Mouse (Mus musculus): ENCODE measurements around the gene Uhmk1. TPM values are rescaled to one million over a fixed set of nuclear protein-coding genes. Genes with fewer than 3 reads are reported as not detected.

The Uhmk1 gene
- polyA plus RNA-seq, 1 experiment from 2014 or later: 7.7 TPM

DNA sequence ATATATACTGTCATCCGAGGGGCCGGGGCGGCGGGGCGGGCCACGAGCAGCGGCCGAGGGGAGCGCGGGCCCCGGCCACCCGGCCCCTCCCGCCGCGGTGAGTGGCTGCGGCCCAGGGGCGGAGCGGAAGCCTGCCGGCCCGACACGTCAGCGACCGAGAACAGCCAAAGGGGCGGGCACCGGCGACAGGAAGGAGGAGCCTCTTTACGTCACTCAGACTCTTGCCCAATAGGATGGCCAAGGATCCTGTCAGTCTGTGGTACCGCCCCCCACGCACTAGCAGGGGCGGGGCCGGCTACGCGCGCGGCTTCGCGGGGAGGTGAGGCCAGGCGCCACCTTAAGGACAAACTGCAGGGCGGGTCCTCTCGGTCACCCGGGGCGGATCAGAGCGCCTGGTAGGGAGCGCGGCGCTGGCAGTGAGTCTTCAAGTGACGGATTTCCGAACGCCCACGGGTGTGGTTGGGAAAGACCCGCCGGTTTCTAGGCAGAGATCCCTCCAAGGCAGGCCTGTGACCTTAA is 40.3 kb downstream of the Uhmk1 start, which contains the start of gene Uap1:
Gene Uap1 (minus strand): TSS at position 144 of the 519 bp plus-strand sequence.
- Histone ChIP-seq H3K9ac (replicated peaks) (peak within 1 kb of the TSS; percentile 86), H3K27ac (peak within 1 kb of the TSS; percentile 86), H3K36me3 (no peaks in the 10 kb centered on the region), H3K4me3 (replicated peaks) (peak within 1 kb of the TSS; percentile 74), H3K4me2 (peak within 1 kb of the TSS; percentile 73), H3K4me1 (replicated peaks) (peaks cover 12% of the 10 kb centered on the region), H3K27me3 (no peaks in the 10 kb centered on the region), H3K9me3 (no peaks in the 10 kb centered on the region)
- WGBS: under 1% methylated on average over 51 of the region's 52 CpGs
- ATAC-seq (ENCODE audit: insufficient number of reproducible peaks, insufficient read depth, low FRiP score, low TSS enrichment, low read depth): peak; percentile 98

DNA sequence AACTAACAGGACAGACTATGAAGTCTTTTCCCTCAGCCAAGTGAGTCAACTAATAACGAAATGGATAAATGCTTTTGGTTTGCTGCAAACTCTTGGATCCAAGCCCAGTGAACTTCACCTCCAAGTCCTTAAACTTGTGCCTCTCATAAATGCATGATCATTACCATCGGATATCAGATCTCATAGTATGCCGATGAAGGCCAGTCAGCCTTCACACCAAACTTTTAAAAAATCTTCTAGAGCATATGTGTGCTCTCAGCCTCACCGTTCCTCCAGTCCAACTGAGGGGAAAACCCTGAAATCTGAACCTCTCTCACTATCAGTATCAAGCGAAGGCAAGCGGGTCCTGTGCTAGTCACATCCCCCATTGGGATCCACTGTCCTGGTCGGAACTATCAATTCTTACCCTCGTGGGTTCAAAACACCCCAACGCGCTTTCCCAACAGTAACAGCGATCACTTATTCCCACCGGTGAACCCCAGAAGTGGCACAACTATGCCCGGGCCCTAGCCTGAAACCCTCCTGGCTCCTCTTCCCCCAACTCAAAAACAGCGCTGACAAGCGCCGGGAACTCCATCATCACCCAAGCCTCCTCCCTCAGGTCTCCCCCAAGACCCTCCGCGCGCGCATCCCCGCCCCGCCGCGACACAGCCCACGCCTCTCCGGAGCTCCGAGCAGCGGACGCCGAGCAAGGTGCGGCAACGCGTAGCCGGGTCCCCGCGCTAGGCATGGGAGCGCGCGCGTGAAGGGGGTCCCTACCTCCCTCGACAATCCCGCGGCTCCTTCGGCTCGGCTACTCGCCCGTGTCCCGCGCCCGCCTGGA is 41.0 kb downstream of the Uhmk1 start:
- peak overlapping the region; percentile 86 for H3K9ac ChIP-seq (replicated peaks)
- H3K9me3 ChIP-seq: no peaks in the 10 kb centered on the region
- H3K36me3 ChIP-seq: no peaks in the 10 kb centered on the region
- H3K4me1 ChIP-seq (replicated peaks): peaks cover 12% of the 10 kb centered on the region
- H3K27me3 ChIP-seq: no peaks in the 10 kb centered on the region
- peak overlapping the region; percentile 73 for H3K4me2 ChIP-seq
- 1% methylated on average over 50 of the region's 50 CpGs for WGBS
- no peak; the same call in none of the 2 replicates for ATAC-seq (ENCODE audit: insufficient number of reproducible peaks, insufficient read depth, low FRiP score, low TSS enrichment, low read depth)
- peak overlapping the region; percentile 74 for H3K4me3 ChIP-seq (replicated peaks)
- H3K27ac ChIP-seq: peak overlapping the region; percentile 86

DNA sequence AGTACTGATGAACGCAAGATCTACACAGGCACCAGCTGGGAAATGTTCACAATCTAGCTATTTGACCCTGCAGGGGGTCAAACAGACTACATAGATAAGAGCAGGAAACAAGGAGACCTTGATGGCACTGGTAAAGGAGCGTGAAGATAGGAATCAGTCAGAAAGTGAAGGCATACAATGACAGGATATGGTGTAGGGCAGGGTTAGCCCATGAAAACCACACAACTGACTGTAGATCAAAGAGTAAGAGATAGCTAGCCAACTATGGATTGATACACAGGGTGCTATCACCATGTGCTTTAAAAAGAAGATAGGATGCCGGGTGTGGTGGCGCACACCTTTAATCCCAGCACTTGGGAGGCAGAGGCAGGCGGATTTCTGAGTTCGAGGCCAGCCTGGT is 47.4 kb downstream of the Uhmk1 start:
- no peak overlapping the region for H3K9ac ChIP-seq (replicated peaks)
- no peak for ATAC-seq (ENCODE audit: insufficient number of reproducible peaks, insufficient read depth, low FRiP score, low TSS enrichment, low read depth)
- no peak overlapping the region for H3K27ac ChIP-seq
- H3K27me3 ChIP-seq: no peaks in the 10 kb centered on the region
- peaks cover 26% of the 10 kb centered on the region for H3K36me3 ChIP-seq
- no peaks in the 10 kb centered on the region for H3K9me3 ChIP-seq
- H3K4me2 ChIP-seq: no peak overlapping the region
- H3K4me3 ChIP-seq (replicated peaks): no peak overlapping the region
- H3K4me1 ChIP-seq (replicated peaks): peaks cover under 1% of the 10 kb centered on the region; the same call in 1 of the 2 replicates
- 93% methylated on average over 6 of the region's 6 CpGs for WGBS

DNA sequence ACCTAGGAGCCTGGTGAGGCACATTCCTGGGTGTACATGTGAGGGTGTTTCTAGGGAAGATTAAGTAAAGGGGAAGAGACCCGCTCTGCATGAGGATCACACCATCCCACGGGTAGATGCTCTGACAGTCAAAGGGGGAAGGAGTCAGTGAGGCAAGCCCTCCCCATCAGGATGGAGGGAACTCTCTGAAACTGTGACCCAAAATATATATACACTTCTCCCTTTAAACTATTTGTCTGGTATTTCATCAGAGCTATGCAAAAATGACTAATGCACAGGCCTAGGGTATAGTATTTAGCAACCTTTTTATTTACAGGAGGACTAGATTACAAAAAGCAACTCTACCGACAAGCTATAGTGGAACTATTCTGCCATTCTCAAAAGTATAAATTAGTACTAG is 50.3 kb downstream of the Uhmk1 start:
- H3K4me2 ChIP-seq: no peak overlapping the region
- H3K27me3 ChIP-seq: no peaks in the 10 kb centered on the region
- 91% methylated on average over 3 of the region's 3 CpGs for WGBS
- H3K36me3 ChIP-seq: peaks cover 47% of the 10 kb centered on the region
- no peak for ATAC-seq (ENCODE audit: insufficient number of reproducible peaks, insufficient read depth, low FRiP score, low TSS enrichment, low read depth)
- H3K4me3 ChIP-seq (replicated peaks): no peak overlapping the region
- H3K4me1 ChIP-seq (replicated peaks): no peaks in the 10 kb centered on the region
- no peak overlapping the region for H3K27ac ChIP-seq
- no peak overlapping the region for H3K9ac ChIP-seq (replicated peaks)
- no peaks in the 10 kb centered on the region for H3K9me3 ChIP-seq

DNA sequence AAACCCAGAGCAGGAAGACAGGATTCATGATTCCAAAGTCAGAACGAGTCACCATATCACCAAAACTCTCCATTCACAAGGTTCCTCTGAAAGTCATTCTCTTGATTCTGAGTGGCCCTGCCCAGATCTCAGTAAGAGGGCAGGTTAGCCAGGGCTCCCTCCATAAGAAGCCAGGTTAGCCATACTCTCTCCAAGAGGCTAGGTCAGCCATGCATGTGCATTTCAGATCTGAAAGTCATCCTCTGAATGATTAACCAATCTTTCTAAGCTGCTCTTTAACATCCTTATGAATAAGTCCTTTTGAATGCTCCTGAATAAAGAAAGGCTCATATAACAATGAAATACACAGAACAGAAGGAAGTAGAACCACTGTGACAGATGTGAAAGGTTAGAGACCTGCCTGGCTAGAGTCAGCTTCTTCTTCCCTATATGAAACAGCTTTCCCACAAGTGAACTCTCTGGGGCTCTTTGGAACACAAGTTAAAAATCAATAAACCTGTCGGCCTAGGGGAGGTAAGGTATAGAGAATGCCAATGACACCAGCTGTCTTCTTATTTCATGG is 51.1 kb downstream of the Uhmk1 start:
- WGBS: 85% methylated on average over 2 of the region's 2 CpGs
- Histone ChIP-seq H3K4me2 (no peak overlapping the region), H3K4me1 (replicated peaks) (no peaks in the 10 kb centered on the region), H3K9ac (replicated peaks) (no peak overlapping the region), H3K27me3 (no peaks in the 10 kb centered on the region), H3K9me3 (no peaks in the 10 kb centered on the region), H3K4me3 (replicated peaks) (no peak overlapping the region), H3K36me3 (peaks cover 47% of the 10 kb centered on the region), H3K27ac (no peak overlapping the region)
- ATAC-seq (ENCODE audit: insufficient number of reproducible peaks, insufficient read depth, low FRiP score, low TSS enrichment, low read depth): no peak

DNA sequence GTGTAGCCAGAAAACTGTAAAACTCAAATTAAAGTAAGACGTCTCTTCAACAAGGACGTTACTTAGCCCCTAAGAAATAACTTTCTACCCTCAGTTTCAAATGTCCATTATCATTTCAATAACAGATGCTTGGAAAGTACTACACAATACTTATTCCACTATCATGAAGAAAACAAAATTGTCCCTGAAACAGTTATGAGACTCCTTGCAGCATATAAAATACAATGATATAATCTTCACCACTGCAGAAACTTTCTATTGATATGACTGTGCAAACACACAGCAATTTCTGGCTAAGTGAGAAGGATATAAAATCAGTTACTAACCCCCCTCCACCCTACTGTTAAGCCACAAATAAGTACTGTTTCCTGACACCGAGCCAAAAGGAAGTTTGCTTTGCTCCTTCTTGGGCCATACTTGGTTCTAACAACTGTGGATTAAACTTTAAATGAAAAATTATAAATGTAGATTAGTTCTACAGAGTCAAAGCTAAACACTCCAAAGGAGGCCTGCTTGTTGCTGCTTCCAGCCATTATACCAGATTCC is 51.7 kb downstream of the Uhmk1 start:
- H3K4me2 ChIP-seq: no peak overlapping the region
- no peaks in the 10 kb centered on the region for H3K4me1 ChIP-seq (replicated peaks)
- H3K4me3 ChIP-seq (replicated peaks): no peak overlapping the region
- H3K27ac ChIP-seq: no peak overlapping the region
- ATAC-seq (ENCODE audit: insufficient number of reproducible peaks, insufficient read depth, low FRiP score, low TSS enrichment, low read depth): no peak
- WGBS: 88% methylated on average over 3 of the region's 3 CpGs
- H3K9ac ChIP-seq (replicated peaks): no peak overlapping the region
- peaks cover 47% of the 10 kb centered on the region for H3K36me3 ChIP-seq
- H3K27me3 ChIP-seq: no peaks in the 10 kb centered on the region
- no peaks in the 10 kb centered on the region for H3K9me3 ChIP-seq

DNA sequence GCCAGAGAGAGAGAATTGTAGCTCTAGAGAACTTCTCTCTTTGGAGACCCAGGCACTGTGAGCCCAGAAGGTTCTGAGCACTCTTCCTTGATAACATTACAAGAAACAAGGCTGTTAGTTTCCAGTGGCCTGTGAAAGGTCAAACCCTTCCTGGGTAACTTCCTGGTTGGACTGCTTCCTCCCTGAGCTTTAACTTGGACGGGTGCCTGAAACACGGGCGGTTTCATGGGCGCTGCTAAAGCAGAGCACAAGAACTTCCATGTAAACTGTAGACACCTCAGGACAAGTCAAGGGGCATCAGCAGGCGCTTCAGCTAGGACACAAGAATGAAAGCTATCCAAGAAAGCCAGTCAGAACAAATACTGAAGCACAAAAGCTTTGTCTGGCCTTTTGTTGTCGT is 53.3 kb downstream of the Uhmk1 start:
- WGBS: 87% methylated on average over 6 of the region's 6 CpGs
- no peak overlapping the region for H3K4me2 ChIP-seq
- no peaks in the 10 kb centered on the region for H3K27me3 ChIP-seq
- no peak overlapping the region for H3K9ac ChIP-seq (replicated peaks)
- no peak overlapping the region for H3K4me3 ChIP-seq (replicated peaks)
- H3K4me1 ChIP-seq (replicated peaks): no peaks in the 10 kb centered on the region
- no peaks in the 10 kb centered on the region for H3K9me3 ChIP-seq
- ATAC-seq (ENCODE audit: insufficient number of reproducible peaks, insufficient read depth, low FRiP score, low TSS enrichment, low read depth): no peak
- peaks cover 58% of the 10 kb centered on the region for H3K36me3 ChIP-seq
- no peak overlapping the region for H3K27ac ChIP-seq

DNA sequence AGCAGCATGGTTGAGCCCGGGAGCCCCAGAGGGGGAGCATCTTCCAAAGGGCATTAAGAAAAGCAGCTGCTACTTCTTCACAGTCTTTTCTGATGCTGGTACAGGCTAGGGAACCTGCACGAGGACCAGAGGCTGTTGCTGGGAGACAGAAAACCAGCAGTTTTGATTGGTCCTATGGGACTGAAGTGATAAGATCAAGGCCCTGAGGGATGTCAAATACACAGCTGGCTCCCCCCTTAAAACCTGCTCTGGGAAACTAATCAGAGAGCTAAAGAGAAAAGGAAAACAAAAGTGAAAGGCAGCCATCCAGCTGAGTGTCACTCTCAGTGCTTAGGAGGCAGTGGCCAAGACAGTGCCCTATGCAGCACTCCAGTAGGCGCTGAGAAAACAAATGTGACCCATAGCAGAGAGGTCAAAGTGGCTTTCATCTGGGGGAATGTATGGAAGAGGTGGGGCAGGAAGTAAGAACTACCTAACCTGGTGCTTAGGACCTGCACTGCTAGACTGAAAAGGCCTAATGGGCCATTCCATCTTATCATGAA is 54.7 kb downstream of the Uhmk1 start:
- WGBS: 73% methylated on average over 3 of the region's 3 CpGs
- Histone ChIP-seq H3K27ac (no peak overlapping the region), H3K27me3 (no peaks in the 10 kb centered on the region), H3K4me2 (no peak overlapping the region), H3K4me3 (replicated peaks) (no peak overlapping the region), H3K36me3 (peaks cover 56% of the 10 kb centered on the region), H3K9me3 (no peaks in the 10 kb centered on the region), H3K9ac (replicated peaks) (no peak overlapping the region), H3K4me1 (replicated peaks) (no peaks in the 10 kb centered on the region)
- ATAC-seq (ENCODE audit: insufficient number of reproducible peaks, insufficient read depth, low FRiP score, low TSS enrichment, low read depth): no peak

DNA sequence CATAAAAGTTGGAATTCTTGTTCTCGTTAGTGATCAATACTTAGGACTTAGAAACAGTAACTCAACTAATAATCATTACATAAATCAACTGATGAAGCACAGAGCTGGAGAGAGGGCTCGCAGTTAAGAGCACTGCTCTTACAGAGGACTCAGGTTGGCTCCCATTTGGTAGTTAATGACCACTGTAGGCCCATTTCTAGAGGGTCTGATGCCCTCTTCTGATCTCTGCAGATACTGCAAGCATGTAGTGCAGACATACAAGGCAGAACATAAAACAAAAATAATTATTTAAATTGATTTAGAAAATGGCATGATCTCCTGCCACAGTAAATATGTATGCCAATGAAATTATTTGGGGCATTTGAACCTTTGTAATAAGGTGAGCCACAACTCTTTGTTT is 55.5 kb downstream of the Uhmk1 start:
- no peak for ATAC-seq (ENCODE audit: insufficient number of reproducible peaks, insufficient read depth, low FRiP score, low TSS enrichment, low read depth)
- no peak overlapping the region for H3K4me2 ChIP-seq
- H3K4me1 ChIP-seq (replicated peaks): no peaks in the 10 kb centered on the region

DNA sequence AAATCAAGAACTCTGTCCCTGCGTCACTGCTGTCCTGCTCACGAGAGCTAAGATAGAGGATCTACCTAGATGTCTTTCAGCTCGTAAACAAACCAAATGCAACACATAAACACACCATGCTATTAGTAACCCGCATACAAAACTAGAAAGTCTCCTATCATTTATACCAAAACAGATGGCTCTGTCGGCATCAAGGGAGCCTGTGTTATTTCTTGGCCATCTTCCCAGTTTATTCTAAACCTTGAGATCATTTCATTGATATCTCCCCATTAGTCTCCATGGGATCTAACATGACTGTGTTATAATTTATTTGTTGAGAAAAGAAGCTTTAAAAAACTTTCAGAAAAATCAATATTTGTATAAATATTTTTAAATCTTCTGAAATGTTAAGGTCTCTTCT is 59.4 kb downstream of the Uhmk1 start:
- no peaks in the 10 kb centered on the region for H3K9me3 ChIP-seq
- ATAC-seq (ENCODE audit: insufficient number of reproducible peaks, insufficient read depth, low FRiP score, low TSS enrichment, low read depth): no peak
- no peak overlapping the region for H3K9ac ChIP-seq (replicated peaks)
- H3K36me3 ChIP-seq: peaks cover 41% of the 10 kb centered on the region
- no peak overlapping the region for H3K4me2 ChIP-seq
- no peaks in the 10 kb centered on the region for H3K27me3 ChIP-seq
- H3K4me3 ChIP-seq (replicated peaks): no peak overlapping the region
- H3K27ac ChIP-seq: no peak overlapping the region
- WGBS: 90% methylated on average over 5 of the region's 5 CpGs
- no peaks in the 10 kb centered on the region for H3K4me1 ChIP-seq (replicated peaks)

More for the DNA sequence above, 55.5 kb downstream of the Uhmk1 start:
- no peak overlapping the region for H3K4me3 ChIP-seq (replicated peaks)
- WGBS: 68% methylated on average over 2 of the region's 2 CpGs
- H3K9me3 ChIP-seq: no peaks in the 10 kb centered on the region
- H3K27ac ChIP-seq: no peak overlapping the region
- H3K9ac ChIP-seq (replicated peaks): no peak overlapping the region
- H3K36me3 ChIP-seq: peaks cover 52% of the 10 kb centered on the region
- no peaks in the 10 kb centered on the region for H3K27me3 ChIP-seq

DNA sequence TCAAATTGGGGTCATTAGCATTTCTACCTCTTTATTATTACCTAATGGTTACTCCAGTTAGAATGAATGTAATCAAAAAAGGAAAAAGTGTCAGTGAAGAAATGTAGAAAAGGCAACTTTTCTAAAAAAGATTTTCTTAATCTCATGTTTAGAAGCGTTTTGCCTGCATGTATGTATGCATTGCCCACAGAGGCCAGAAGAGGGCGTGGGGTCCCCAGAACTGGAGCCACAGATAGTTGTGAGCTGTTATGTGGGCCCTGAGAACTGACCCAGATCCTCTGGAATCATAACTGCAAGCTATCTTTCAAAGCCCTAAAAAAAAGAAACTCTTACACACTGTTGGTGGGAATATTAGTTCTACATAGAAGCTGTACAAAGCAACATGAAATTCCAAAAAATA is 59.9 kb downstream of the Uhmk1 start:
- WGBS: 78% methylated on average over 2 of the region's 2 CpGs
- Histone ChIP-seq H3K4me3 (replicated peaks) (no peak overlapping the region), H3K27ac (no peak overlapping the region), H3K9ac (replicated peaks) (no peak overlapping the region), H3K36me3 (peaks cover 40% of the 10 kb centered on the region), H3K4me1 (replicated peaks) (no peaks in the 10 kb centered on the region), H3K9me3 (no peaks in the 10 kb centered on the region), H3K27me3 (no peaks in the 10 kb centered on the region), H3K4me2 (no peak overlapping the region)
- ATAC-seq (ENCODE audit: insufficient number of reproducible peaks, insufficient read depth, low FRiP score, low TSS enrichment, low read depth): no peak

All from limb, embryonic 12.5 days (tissue).